Mouse (Mus musculus) ES-E14 (cell line): Measurements from ENCODE around the gene Sgsh.

Experiments
- MAFK ChIP-seq: IDR thresholded peaks from 2 replicates; pipeline ENCODE4 v1.6.1; 2014; ENCODE audit warnings: mild to moderate bottlenecking, low read depth, low read length, inconsistent platforms; ENCODE audit not compliant: insufficient read depth
- ZC3H11A ChIP-seq: IDR thresholded peaks from 2 replicates; pipeline ENCODE4 v1.6.1; 2012; ENCODE audit warnings: low read depth, mild to moderate bottlenecking, inconsistent platforms, low read length, borderline replicate concordance
- ZNF384 ChIP-seq: IDR thresholded peaks from 2 replicates; pipeline ENCODE4 v1.6.1; 2012; ENCODE audit warnings: low read depth, low read length, inconsistent platforms

DNA sequence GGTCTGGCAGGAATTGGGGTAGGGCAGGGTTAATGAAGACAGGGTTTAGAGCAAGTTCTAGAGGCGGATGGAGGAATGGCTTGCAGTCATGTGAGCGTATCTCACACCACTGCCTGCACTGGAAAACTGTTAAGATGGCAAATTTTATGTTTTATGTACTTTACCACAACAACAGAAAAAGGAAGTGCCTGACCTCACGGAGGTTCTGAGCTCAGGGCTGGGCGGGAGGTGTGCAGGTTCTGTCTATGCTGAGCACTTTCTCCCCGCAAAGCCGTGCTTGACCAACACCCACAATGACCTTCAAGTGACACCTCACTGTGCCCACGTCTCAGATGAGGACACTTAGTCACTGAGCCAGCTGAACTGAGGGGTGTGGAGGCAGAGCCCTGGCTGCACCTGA lies 3.2 kb downstream of the Sgsh start:
- TF ChIP-seq ZC3H11A: no peak
- TF ChIP-seq MAFK: no peak
- no peak for TF ChIP-seq ZNF384
